Mouse (Mus musculus): Measurements from ENCODE around the gene Grwd1. TPM values are rescaled to one million over a fixed set of nuclear protein-coding genes. Genes with fewer than 3 reads are reported as not detected.

The Grwd1 gene
- polyA plus RNA-seq, 1 experiment from 2014 or later = 71.6 TPM

GRCm38 (mm10) chr7:45812921-45813320 lies 17.8 kb downstream of the Grwd1 start:
- WGBS = 85% methylated on average over 8 of the region's 8 CpGs
- 0 out of 2 replicates have a peak overlapping the region, but pooled peaks have one; percentile 100 for H3K27ac ChIP-seq
- H3K4me1 ChIP-seq = peaks cover 26% of the 10 kb centered on the region
- H3K36me3 ChIP-seq = peaks cover 51% of the 10 kb centered on the region
- no peaks in the 10 kb centered on the region for H3K27me3 ChIP-seq
- no peak for ATAC-seq (ENCODE audit: low FRiP score, low read depth)
- H3K4me2 ChIP-seq (replicated peaks) = peak overlapping the region; percentile 91
- H3K4me3 ChIP-seq = peak overlapping the region; percentile 92
- H3K9me3 ChIP-seq = no peaks in the 10 kb centered on the region
- peak overlapping the region; percentile 99 for H3K9ac ChIP-seq

GRCm38 (mm10) chr7:45809276-45810075 lies 21.3 kb downstream of the Grwd1 start:
- Histone ChIP-seq H3K9ac (peak overlapping the region; percentile 53; the same call in 1 of the 2 replicates), H3K4me3 (no peak overlapping the region), H3K27ac (no peak overlapping the region), H3K9me3 (no peaks in the 10 kb centered on the region), H3K4me2 (replicated peaks) (no peak overlapping the region), H3K4me1 (peaks cover 15% of the 10 kb centered on the region), H3K36me3 (peaks cover 72% of the 10 kb centered on the region), H3K27me3 (no peaks in the 10 kb centered on the region)
- ATAC-seq (ENCODE audit: low FRiP score, low read depth) = no peak
- 85% methylated on average over 14 of the region's 14 CpGs for WGBS

GRCm38 (mm10) chr7:45808471-45808870 lies 22.3 kb downstream of the Grwd1 start:
- ATAC-seq (ENCODE audit: low FRiP score, low read depth) = no peak
- H3K27ac ChIP-seq = no peak overlapping the region
- WGBS = 46% methylated on average over 11 of the region's 11 CpGs
- H3K4me1 ChIP-seq = peaks cover 15% of the 10 kb centered on the region
- H3K9me3 ChIP-seq = no peaks in the 10 kb centered on the region
- H3K27me3 ChIP-seq = no peaks in the 10 kb centered on the region
- peaks cover 79% of the 10 kb centered on the region for H3K36me3 ChIP-seq
- no peak overlapping the region for H3K4me3 ChIP-seq
- H3K4me2 ChIP-seq (replicated peaks) = no peak overlapping the region
- no peak overlapping the region for H3K9ac ChIP-seq

GRCm38 (mm10) chr7:45805941-45806340 lies 24.8 kb downstream of the Grwd1 start:
- Histone ChIP-seq H3K27ac (no peak overlapping the region), H3K4me3 (no peak overlapping the region), H3K36me3 (peaks cover 75% of the 10 kb centered on the region), H3K27me3 (no peaks in the 10 kb centered on the region), H3K9me3 (no peaks in the 10 kb centered on the region), H3K4me2 (replicated peaks) (no peak overlapping the region), H3K4me1 (peaks cover 2% of the 10 kb centered on the region; the same call in 1 of the 2 replicates), H3K9ac (no peak overlapping the region)
- WGBS = 62% methylated on average over 5 of the region's 5 CpGs
- ATAC-seq (ENCODE audit: low FRiP score, low read depth) = no peak

GRCm38 (mm10) chr7:45802551-45802950 lies 28.2 kb downstream of the Grwd1 start:
- Histone ChIP-seq H3K27ac (no peak overlapping the region), H3K9ac (no peak overlapping the region), H3K9me3 (no peaks in the 10 kb centered on the region), H3K27me3 (peaks cover 21% of the 10 kb centered on the region), H3K36me3 (peaks cover 41% of the 10 kb centered on the region), H3K4me2 (replicated peaks) (no peak overlapping the region), H3K4me3 (no peak overlapping the region), H3K4me1 (peaks cover 26% of the 10 kb centered on the region)
- no peak for ATAC-seq (ENCODE audit: low FRiP score, low read depth)
- WGBS = 83% methylated on average over 6 of the region's 6 CpGs

- Histone ChIP-seq H3K27ac (no peak overlapping the region), H3K36me3 (peaks cover 32% of the 10 kb centered on the region), H3K9ac (no peak overlapping the region), H3K27me3 (peaks cover 33% of the 10 kb centered on the region), H3K4me3 (no peak overlapping the region; the same call in 1 of the 2 replicates), H3K9me3 (no peaks in the 10 kb centered on the region), H3K4me2 (replicated peaks) (peak overlapping the region; percentile 49), H3K4me1 (peaks cover 31% of the 10 kb centered on the region)
- peak; percentile 38; the same call in 1 of the 2 replicates for ATAC-seq (ENCODE audit: low FRiP score, low read depth)
- WGBS = 2% methylated on average over 12 of the region's 12 CpGs
Observed at GRCm38 (mm10) chr7:45801348-45801747, 29.4 kb downstream of the Grwd1 start.

- WGBS = 17% methylated on average over 23 of the region's 25 CpGs
- Histone ChIP-seq H3K4me2 (replicated peaks) (peak overlapping the region; percentile 49), H3K36me3 (peaks cover 32% of the 10 kb centered on the region), H3K27me3 (peaks cover 37% of the 10 kb centered on the region), H3K9me3 (no peaks in the 10 kb centered on the region), H3K4me1 (peaks cover 31% of the 10 kb centered on the region), H3K9ac (no peak overlapping the region), H3K27ac (no peak overlapping the region), H3K4me3 (peak overlapping the region; percentile 20)
- ATAC-seq (ENCODE audit: low FRiP score, low read depth) = no peak
Observed at GRCm38 (mm10) chr7:45800546-45801204, 30.1 kb downstream of the Grwd1 start.

GRCm38 (mm10) chr7:45800001-45800400 lies 30.7 kb downstream of the Grwd1 start:
- no peak for ATAC-seq (ENCODE audit: low FRiP score, low read depth)
- Histone ChIP-seq H3K9me3 (no peaks in the 10 kb centered on the region), H3K4me3 (no peak overlapping the region), H3K36me3 (peaks cover 39% of the 10 kb centered on the region), H3K27me3 (peaks cover 37% of the 10 kb centered on the region), H3K4me2 (replicated peaks) (peak overlapping the region; percentile 49), H3K4me1 (peaks cover 31% of the 10 kb centered on the region), H3K27ac (no peak overlapping the region), H3K9ac (no peak overlapping the region)
- WGBS = 38% methylated on average over 7 of the region's 7 CpGs

- Histone ChIP-seq H3K4me1 (peaks cover 31% of the 10 kb centered on the region), H3K27ac (no peak overlapping the region), H3K9ac (no peak overlapping the region), H3K36me3 (peaks cover 48% of the 10 kb centered on the region), H3K9me3 (no peaks in the 10 kb centered on the region), H3K4me2 (replicated peaks) (peak overlapping the region; percentile 89), H3K4me3 (peak overlapping the region; percentile 47; the same call in 1 of the 2 replicates), H3K27me3 (peaks cover 37% of the 10 kb centered on the region)
- 60% methylated on average over 7 of the region's 7 CpGs for WGBS
- ATAC-seq (ENCODE audit: low FRiP score, low read depth) = no peak
Observed at GRCm38 (mm10) chr7:45798931-45799330, 31.8 kb downstream of the Grwd1 start.

- Histone ChIP-seq H3K27ac (no peak overlapping the region), H3K4me3 (peak overlapping the region; percentile 47), H3K36me3 (peaks cover 48% of the 10 kb centered on the region), H3K9me3 (no peaks in the 10 kb centered on the region), H3K27me3 (peaks cover 37% of the 10 kb centered on the region), H3K4me2 (replicated peaks) (peak overlapping the region; percentile 89), H3K4me1 (peaks cover 31% of the 10 kb centered on the region), H3K9ac (peak overlapping the region; percentile 73)
- WGBS = 3% methylated on average over 19 of the region's 19 CpGs
- no peak for ATAC-seq (ENCODE audit: low FRiP score, low read depth)
Observed at GRCm38 (mm10) chr7:45798511-45798836, 32.3 kb downstream of the Grwd1 start.

- no peaks in the 10 kb centered on the region for H3K9me3 ChIP-seq
- no peak for ATAC-seq (ENCODE audit: low FRiP score, low read depth)
- no peak overlapping the region for H3K27ac ChIP-seq
- H3K4me2 ChIP-seq (replicated peaks) = peak overlapping the region; percentile 89
- peak overlapping the region; percentile 73 for H3K9ac ChIP-seq
- H3K4me1 ChIP-seq = peaks cover 31% of the 10 kb centered on the region
- 1% methylated on average over 60 of the region's 60 CpGs for WGBS
- H3K36me3 ChIP-seq = peaks cover 49% of the 10 kb centered on the region
- peak overlapping the region; percentile 47 for H3K4me3 ChIP-seq
- H3K27me3 ChIP-seq = peaks cover 37% of the 10 kb centered on the region
Observed at GRCm38 (mm10) chr7:45797661-45798510, 32.9 kb downstream of the Grwd1 start.

- Histone ChIP-seq H3K27me3 (peaks cover 37% of the 10 kb centered on the region), H3K4me2 (replicated peaks) (peak overlapping the region; percentile 89; the same call in 1 of the 2 replicates), H3K27ac (no peak overlapping the region), H3K4me3 (no peak overlapping the region), H3K9me3 (no peaks in the 10 kb centered on the region), H3K36me3 (peaks cover 49% of the 10 kb centered on the region), H3K9ac (no peak overlapping the region), H3K4me1 (peaks cover 31% of the 10 kb centered on the region)
- ATAC-seq (ENCODE audit: low FRiP score, low read depth) = no peak
- 58% methylated on average over 6 of the region's 6 CpGs for WGBS
Observed at GRCm38 (mm10) chr7:45796950-45797349, 33.8 kb downstream of the Grwd1 start.

Data from limb, embryonic 13.5 days (tissue).